22 mouse cellular contexts compared by ENCODE assay signal in the genomic region with DNA sequence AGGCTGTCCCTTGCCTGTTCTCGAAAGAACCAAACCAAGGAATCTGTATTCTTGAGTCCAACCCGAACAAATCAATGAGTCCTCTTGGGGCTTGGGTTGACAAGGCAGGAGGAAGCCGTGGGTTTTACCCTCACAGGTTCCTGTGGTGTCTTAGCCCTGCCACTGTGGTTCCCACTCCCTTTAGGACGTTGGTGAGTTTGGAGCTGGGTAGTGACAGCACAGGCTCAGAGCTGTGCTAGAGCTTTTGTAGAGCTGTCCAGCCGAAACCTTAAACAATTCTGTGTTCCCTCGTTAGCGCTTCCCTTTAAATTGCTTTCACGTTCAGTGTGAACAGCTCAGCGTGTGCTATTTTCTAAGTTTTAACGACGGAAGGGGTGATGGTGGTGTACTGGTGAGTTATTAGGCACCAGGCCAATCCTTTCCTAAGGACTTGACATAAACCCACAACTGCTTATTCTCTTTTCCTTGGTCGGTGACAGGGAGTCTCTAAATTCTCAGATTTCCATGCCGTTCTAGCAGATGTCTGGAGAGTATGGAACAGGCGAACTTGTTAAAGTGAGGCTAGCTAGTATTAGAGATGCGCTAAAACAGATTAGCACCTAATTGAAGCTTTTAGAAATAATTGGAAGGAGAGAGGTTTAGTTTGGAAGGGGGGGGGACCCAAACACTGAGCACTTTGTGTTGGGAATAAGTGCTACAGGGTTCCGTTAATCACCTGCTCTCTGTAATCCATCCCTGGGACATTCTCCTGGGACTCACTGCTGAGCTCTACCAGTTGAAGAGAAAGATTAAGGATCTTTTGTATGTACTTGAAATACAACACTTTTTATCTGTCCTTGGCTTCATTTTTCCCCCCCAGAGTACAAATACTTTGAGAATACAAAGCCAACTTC. TPM values are rescaled to one million over a fixed set of nuclear protein-coding genes. Genes with fewer than 3 reads are reported as not detected.
DNase-seq lines count a peak whose midpoint lies in the region; ATAC-seq and TF ChIP-seq lines count a peak whose summit lies in the region.
"Had no signal": no experiment of that assay in that cellular context is flagged by ENCODE, and none has a peak within 500 bp of the region (broad histone marks: within the 10 kb centered on the region; RNA-seq: fewer than 3 reads in every experiment).

No protein-coding gene starts in this region.

- no peak for TF ChIP-seq RAD21 in CH12.LX (IDR thresholded peaks at IDR 0.05; ENCODE audit: low read depth, low read length)

- TF ChIP-seq CTCF in forebrain, postnatal 0 days (IDR thresholded peaks at IDR 0.05; ENCODE audit: low read depth) = no peak
- no peak for TF ChIP-seq CTCF in CH12.LX (conservative IDR thresholded peaks at IDR 0.05 in 1 of 2, IDR thresholded peaks at IDR 0.05 in 1 of 2; ENCODE audit: low read depth in 2 of 2, low read length in 2 of 2)

- H3K79me2 ChIP-seq in CH12.LX (replicated peaks; ENCODE audit: control insufficient read depth, extremely low read depth, insufficient read depth, poor library complexity, severe bottlenecking) = no peaks in the 10 kb centered on the region

- no peaks in the 10 kb centered on the region for H3K27me3 ChIP-seq in forebrain, embryonic 12.5 days
- no peaks in the 10 kb centered on the region for H3K27me3 ChIP-seq in forebrain, postnatal 0 days (ENCODE audit: insufficient read depth, low read length)
- H3K27me3 ChIP-seq in CH12.LX (replicated peaks) = no peaks in the 10 kb centered on the region
- no peaks in the 10 kb centered on the region for H3K27me3 ChIP-seq in forebrain, embryonic 13.5 days
- 0 out of 2 replicates have a peak, but pooled peaks cover under 1% of the 10 kb centered on the region for H3K27me3 ChIP-seq in limb, embryonic 13.5 days
- H3K27me3 ChIP-seq: liver, embryonic 12.5 days; stomach, embryonic 15.5 days had no signal

- H3K4me2 ChIP-seq in forebrain, embryonic 12.5 days = no peak overlapping the region
- no peak overlapping the region for H3K4me2 ChIP-seq in forebrain, postnatal 0 days (ENCODE audit: low read depth)
- H3K4me2 ChIP-seq in CH12.LX (ENCODE audit: insufficient read depth, low read depth, poor library complexity, severe bottlenecking) = 0 out of 2 replicates have a peak overlapping the region, but pooled peaks have one; percentile 11
- peak overlapping the region; percentile 15; the same call in 1 of the 2 replicates for H3K4me2 ChIP-seq in forebrain, embryonic 13.5 days
- no peak overlapping the region for H3K4me2 ChIP-seq in limb, embryonic 13.5 days (replicated peaks)
- H3K4me2 ChIP-seq: embryonic facial prominence, embryonic 15.5 days; liver, embryonic 12.5 days; stomach, embryonic 15.5 days had no signal

- H3K4me1 ChIP-seq in forebrain, embryonic 12.5 days = peaks cover 5% of the 10 kb centered on the region; the same call in 1 of the 2 replicates
- no peaks in the 10 kb centered on the region for H3K4me1 ChIP-seq in forebrain, postnatal 0 days (ENCODE audit: insufficient read depth)
- peaks cover 6 to 10% of the 10 kb centered on the region in 2 experiments; a peak in 3 of 4 replicates for H3K4me1 ChIP-seq in CH12.LX (ENCODE audit: control insufficient read depth in 1 of 2, insufficient read depth in 2 of 2)
- peaks cover 8% of the 10 kb centered on the region for H3K4me1 ChIP-seq in forebrain, embryonic 13.5 days
- peaks cover 16% of the 10 kb centered on the region for H3K4me1 ChIP-seq in limb, embryonic 13.5 days
- H3K4me1 ChIP-seq: embryonic facial prominence, embryonic 15.5 days; liver, embryonic 12.5 days; stomach, embryonic 15.5 days had no signal

- 36% methylated on average over 16 of the region's 16 CpGs for WGBS in forebrain, embryonic 12.5 days
- 30% methylated on average over 16 of the region's 16 CpGs for WGBS in forebrain, postnatal 0 days
- WGBS in forebrain, embryonic 13.5 days = 23% methylated on average over 16 of the region's 16 CpGs
- WGBS in limb, embryonic 13.5 days = 27% methylated on average over 16 of the region's 16 CpGs

- no peak overlapping the region for H3K4me3 ChIP-seq in forebrain, embryonic 12.5 days (replicated peaks)
- no peak overlapping the region for H3K4me3 ChIP-seq in forebrain, postnatal 0 days (ENCODE audit: low read depth, low read length)
- H3K4me3 ChIP-seq in CH12.LX (replicated peaks in 1 of 3; ENCODE audit: low read depth in 2 of 3, low read length in 2 of 3, poor library complexity in 1 of 3) = no peak overlapping the region
- H3K4me3 ChIP-seq in forebrain, embryonic 13.5 days = no peak overlapping the region
- H3K4me3 ChIP-seq in limb, embryonic 13.5 days = no peak overlapping the region
- H3K4me3 ChIP-seq: embryonic facial prominence, embryonic 15.5 days; liver, embryonic 12.5 days; stomach, embryonic 15.5 days had no signal

- peak; percentile 63; the same call in 1 of the 2 replicates for ATAC-seq in forebrain, embryonic 12.5 days (ENCODE audit: low FRiP score)
- ATAC-seq in forebrain, postnatal 0 days = no peak
- peak; percentile 70; the same call in 1 of the 2 replicates for ATAC-seq in forebrain, embryonic 13.5 days
- peak; percentile 15; the same call in 1 of the 2 replicates for ATAC-seq in limb, embryonic 13.5 days (ENCODE audit: low FRiP score, low read depth)
- ATAC-seq: hindbrain, embryonic 16.5 days; liver, embryonic 12.5 days; liver, postnatal 0 days; lung, postnatal 0 days had no signal

- no peak for TF ChIP-seq EP300 in CH12.LX (IDR thresholded peaks at IDR 0.05; ENCODE audit: low read length)

- no peak overlapping the region for H3K9ac ChIP-seq in forebrain, embryonic 12.5 days
- no peak overlapping the region for H3K9ac ChIP-seq in forebrain, postnatal 0 days
- no peak overlapping the region for H3K9ac ChIP-seq in CH12.LX (ENCODE audit: insufficient read depth, low read depth)
- 0 out of 2 replicates have a peak overlapping the region, but pooled peaks have one; percentile 8 for H3K9ac ChIP-seq in forebrain, embryonic 13.5 days
- no peak overlapping the region for H3K9ac ChIP-seq in limb, embryonic 13.5 days
- H3K9ac ChIP-seq: embryonic facial prominence, embryonic 15.5 days; liver, embryonic 12.5 days; liver, postnatal 0 days; stomach, embryonic 15.5 days had no signal

- H3K27ac ChIP-seq in forebrain, embryonic 12.5 days = no peak overlapping the region
- H3K27ac ChIP-seq in forebrain, postnatal 0 days (ENCODE audit: low read depth, low read length) = no peak overlapping the region
- no peak overlapping the region for H3K27ac ChIP-seq in CH12.LX (ENCODE audit: insufficient read depth, low read depth)
- H3K27ac ChIP-seq in forebrain, embryonic 13.5 days = no peak overlapping the region
- H3K27ac ChIP-seq in limb, embryonic 13.5 days = no peak overlapping the region
- H3K27ac ChIP-seq: embryonic facial prominence, embryonic 15.5 days; kidney, postnatal 0 days; liver, embryonic 12.5 days; macrophage; stomach, embryonic 15.5 days had no signal

- no peak for TF ChIP-seq POLR2A in CH12.LX (IDR thresholded peaks at IDR 0.05; ENCODE audit: low read depth, low read length)

- in situ Hi-C loops in CH12.LX (cut with MboI; ENCODE audit: low pct_ligation_motif_present, low pct_unique_long_range_greater_than_20kb, low sequenced_read_pairs) = no loop called here

- H3K9me3 ChIP-seq in forebrain, embryonic 12.5 days = no peaks in the 10 kb centered on the region
- no peaks in the 10 kb centered on the region for H3K9me3 ChIP-seq in forebrain, postnatal 0 days (ENCODE audit: low read length)
- H3K9me3 ChIP-seq in CH12.LX (replicated peaks; ENCODE audit: low read length) = no peaks in the 10 kb centered on the region
- H3K9me3 ChIP-seq in forebrain, embryonic 13.5 days (replicated peaks) = no peaks in the 10 kb centered on the region
- H3K9me3 ChIP-seq in limb, embryonic 13.5 days = no peaks in the 10 kb centered on the region
- H3K9me3 ChIP-seq: embryonic facial prominence, embryonic 15.5 days; liver, embryonic 12.5 days; stomach, embryonic 15.5 days had no signal

- no peak for DNase-seq in forebrain, postnatal 0 days
- DNase-seq in CH12.LX (ENCODE audit: extremely low read depth) = no peak
- no peak for DNase-seq in cerebellum, adult 8-10 months
- no peak for DNase-seq in c-Kit-positive CD71-positive TER-119-positive erythroid progenitor cells, embryonic 14.5 days (ENCODE audit: low spot score)
- DNase-seq: adrenal gland, postnatal 36 days; cerebellum, adult 9-10 months; heart, postnatal 14 days; kidney, adult 8-10 months; layer of hippocampus, adult 9-11 months; liver, postnatal 0 days; midbrain, embryonic 14.5 days; right cerebral cortex, postnatal 25 days had no signal

- no peaks in the 10 kb centered on the region for H3K36me3 ChIP-seq in forebrain, embryonic 12.5 days (replicated peaks)
- H3K36me3 ChIP-seq in forebrain, postnatal 0 days (ENCODE audit: insufficient read depth) = no peaks in the 10 kb centered on the region
- H3K36me3 ChIP-seq in CH12.LX (replicated peaks in 1 of 2; ENCODE audit: control insufficient read depth in 1 of 2, insufficient read depth in 1 of 2, low read length in 1 of 2) = no peaks in the 10 kb centered on the region
- H3K36me3 ChIP-seq in forebrain, embryonic 13.5 days (ENCODE audit: poor library complexity, severe bottlenecking) = no peaks in the 10 kb centered on the region
- H3K36me3 ChIP-seq in limb, embryonic 13.5 days = no peaks in the 10 kb centered on the region
- H3K36me3 ChIP-seq: embryonic facial prominence, embryonic 15.5 days; liver, embryonic 12.5 days; stomach, embryonic 15.5 days had no signal

- dilution Hi-C loops in CH12.LX (cut with MboI; ENCODE audit: extremely low pct_ligation_motif_present, extremely low pct_unique_long_range_greater_than_20kb, low sequenced_read_pairs) = no loop called here

TF ChIP-seq in CH12.LX, 34 proteins besides CTCF, POLR2A, EP300 and RAD21 (continues in another document):
- TF ChIP-seq NELFE (IDR thresholded peaks at IDR 0.05; ENCODE audit: low read depth, low read length) (no peak), RCOR1 (conservative IDR thresholded peaks at IDR 0.05; ENCODE audit: low read depth, low read length) (no peak), PAX5 (IDR thresholded peaks at IDR 0.05; ENCODE audit: low read length) (no peak), TBP (conservative IDR thresholded peaks at IDR 0.05; ENCODE audit: low read depth, low read length) (no peak), UBTF (IDR thresholded peaks at IDR 0.05; ENCODE audit: low read depth, low read length) (no peak), ELF1 (IDR thresholded peaks at IDR 0.05; ENCODE audit: low read depth, low read length) (no peak), ZMIZ1 (IDR thresholded peaks at IDR 0.05; ENCODE audit: low read depth, low read length) (no peak), CHD1 (IDR thresholded peaks at IDR 0.05; ENCODE audit: low read depth, low read length) (no peak)

RNA-seq across cellular contexts. Expression of a gene that starts 16.6 kb away (rescaled TPM):
- 1.6 and 2.7 TPM in 2 replicates for polyA plus RNA-seq in forebrain, embryonic 12.5 days (2016; fragmentation: Nextera tagmentation; extraction: Ambion mirVana)
- 2.5 and 7.8 TPM in 2 replicates for total RNA-seq in forebrain, postnatal 0 days (2014; rRNA removed)
- 0.44 and 1.1 TPM in 2 replicates for polyA plus RNA-seq in forebrain, postnatal 0 days (2015; fragmentation: Nextera tagmentation; extraction: Ambion mirVana)
- 2.6 and 3.9 TPM in 2 replicates for total RNA-seq in CH12.LX (2012; rRNA removed)
- 2.3 and 2.7 TPM in 2 replicates for total RNA-seq in CH12.LX (2014; rRNA removed)
- 3.4 and 4.1 TPM in 2 replicates for polyA plus RNA-seq in CH12.LX (2012; ENCODE audit: insufficient read length, low read depth)
- polyA plus RNA-seq in forebrain, embryonic 13.5 days (2015; fragmentation: Nextera tagmentation; extraction: Ambion mirVana) = 1.7 and 2.0 TPM in 2 replicates
- polyA plus RNA-seq in limb, embryonic 13.5 days (2015; fragmentation: Nextera tagmentation; extraction: Ambion mirVana) = 1.8 and 2.1 TPM in 2 replicates

Comparison
In these comparisons a context has a peak if more than half of its experiments do, and no peak if none do; other contexts are left out.
1. H3K4me2 ChIP-seq: peak in CH12.LX (single experiment) and forebrain, embryonic 13.5 days (single experiment); none in forebrain, embryonic 12.5 days (single experiment), forebrain, postnatal 0 days (single experiment) and limb, embryonic 13.5 days (single experiment).